In genomic region chr14:77671961-77672360, GRCm38 (mm10) we compare ENCODE assay signal across 18 mouse cellular contexts.
DNase-seq lines count a peak whose midpoint lies in the region; ATAC-seq and TF ChIP-seq lines count a peak whose summit lies in the region.
"Had no signal": no experiment of that assay in that cellular context is flagged by ENCODE, and none has a peak within 500 bp of the region (broad histone marks: within the 10 kb centered on the region; RNA-seq: fewer than 3 reads in every experiment).

No protein-coding gene starts in this region.

- H3K9ac ChIP-seq in heart, embryonic 14.5 days (ENCODE audit: low read length), result peak overlapping the region; percentile 30; the same call in 1 of the 2 replicates
- no peak overlapping the region for H3K9ac ChIP-seq in heart, adult 2 months (ENCODE audit: low read depth, low read length)
- H3K9ac ChIP-seq in kidney, embryonic 14.5 days (ENCODE audit: low read depth, low read length), result no peak overlapping the region
- H3K9ac ChIP-seq: embryonic facial prominence, embryonic 15.5 days; hindbrain, embryonic 14.5 days; intestine, embryonic 15.5 days had no signal

- no peak for TF ChIP-seq POLR2A in heart, adult 2 months (IDR thresholded peaks at IDR 0.05; ENCODE audit: insufficient read depth, low read depth, low read length)

- H3K36me3 ChIP-seq in heart, embryonic 10.5 days, result no peaks in the 10 kb centered on the region
- no peaks in the 10 kb centered on the region for H3K36me3 ChIP-seq in heart, embryonic 14.5 days (ENCODE audit: control insufficient read depth, insufficient read depth, low read length)
- no peaks in the 10 kb centered on the region for H3K36me3 ChIP-seq in heart, adult 2 months (ENCODE audit: control insufficient read depth, insufficient read depth, low read length)
- no peaks in the 10 kb centered on the region for H3K36me3 ChIP-seq in kidney, embryonic 14.5 days (ENCODE audit: control insufficient read depth, insufficient read depth, low read length)
- H3K36me3 ChIP-seq: hindbrain, embryonic 10.5 days; intestine, embryonic 15.5 days had no signal

- TF ChIP-seq EP300 in heart, adult 2 months (IDR thresholded peaks at IDR 0.05; ENCODE audit: insufficient read depth, low read depth, low read length), result no peak

- H3K27ac ChIP-seq in heart, embryonic 10.5 days, result peak overlapping the region; percentile 80
- H3K27ac ChIP-seq in heart, embryonic 14.5 days (replicated peaks in 1 of 2; ENCODE audit: control insufficient read depth in 1 of 2, insufficient read depth in 1 of 2, low read depth in 2 of 2, low read length in 2 of 2), result peak overlapping the region; percentile 56 to 58
- H3K27ac ChIP-seq in heart, adult 2 months, result no peak overlapping the region
- H3K27ac ChIP-seq in kidney, embryonic 14.5 days (ENCODE audit: low read depth, low read length), result no peak overlapping the region
- H3K27ac ChIP-seq: embryonic facial prominence, embryonic 15.5 days; hindbrain, embryonic 10.5 days; hindbrain, embryonic 14.5 days; intestine, embryonic 15.5 days had no signal

- no peak for DNase-seq in heart, embryonic 10.5 days (ENCODE audit: low spot score)
- no peak for DNase-seq in heart, adult 8-10 months (ENCODE audit: low spot score)
- no peak for DNase-seq in heart, adult 2 months
- no peak for DNase-seq in kidney, adult 8-10 months
- DNase-seq: adrenal gland, adult 2 months; adrenal gland, postnatal 25 days; cerebellum, adult 18-20 months; cerebellum, adult 9-11 months; cerebellum, postnatal 36 days; gastrocnemius, postnatal 10 days; kidney, adult 18-20 months had no signal

- intact Hi-C loops in heart, adult 2 months (cut with DNase I), result no loop called here

- H3K9me3 ChIP-seq in heart, embryonic 10.5 days, result no peaks in the 10 kb centered on the region
- H3K9me3 ChIP-seq in heart, embryonic 14.5 days (ENCODE audit: control insufficient read depth, low read length), result no peaks in the 10 kb centered on the region
- H3K9me3 ChIP-seq in kidney, embryonic 14.5 days (ENCODE audit: control insufficient read depth, low read length), result no peaks in the 10 kb centered on the region
- H3K9me3 ChIP-seq: embryonic facial prominence, embryonic 15.5 days; hindbrain, embryonic 10.5 days; intestine, embryonic 15.5 days had no signal

- H3K27me3 ChIP-seq in heart, embryonic 10.5 days (ENCODE audit: insufficient read depth, poor library complexity, severe bottlenecking), result no peaks in the 10 kb centered on the region
- H3K27me3 ChIP-seq in heart, embryonic 14.5 days (ENCODE audit: control insufficient read depth, insufficient read depth, low read length), result no peaks in the 10 kb centered on the region
- no peaks in the 10 kb centered on the region for H3K27me3 ChIP-seq in heart, adult 2 months (ENCODE audit: control insufficient read depth, insufficient read depth, low read length)
- H3K27me3 ChIP-seq in kidney, embryonic 14.5 days (ENCODE audit: control insufficient read depth, insufficient read depth, low read length), result no peaks in the 10 kb centered on the region
- H3K27me3 ChIP-seq: embryonic facial prominence, embryonic 15.5 days; intestine, embryonic 15.5 days had no signal

- WGBS in heart, embryonic 10.5 days, result 21% methylated on average over 11 of the region's 11 CpGs
- WGBS in heart, embryonic 14.5 days, result 26% methylated on average over 11 of the region's 11 CpGs
- WGBS in heart, adult 2 months, result 68% methylated on average over 11 of the region's 11 CpGs
- WGBS in kidney, embryonic 14.5 days, result 74% methylated on average over 11 of the region's 11 CpGs

- peak overlapping the region; percentile 13; the same call in 1 of the 2 replicates for H3K4me2 ChIP-seq in heart, embryonic 14.5 days (ENCODE audit: low read length)
- no peak overlapping the region for H3K4me2 ChIP-seq in kidney, embryonic 14.5 days (replicated peaks; ENCODE audit: low read depth, low read length)
- H3K4me2 ChIP-seq: embryonic facial prominence, embryonic 15.5 days; hindbrain, embryonic 14.5 days; intestine, embryonic 15.5 days had no signal

- ATAC-seq in heart, embryonic 14.5 days (ENCODE audit: insufficient number of reproducible peaks, insufficient read depth, low FRiP score, low read depth), result no peak
- ATAC-seq in kidney, embryonic 14.5 days (ENCODE audit: low FRiP score, low TSS enrichment), result peak; percentile 21; the same call in 1 of the 2 replicates
- ATAC-seq: intestine, embryonic 15.5 days had no signal

- H3K4me1 ChIP-seq in heart, embryonic 10.5 days, result peaks cover 47% of the 10 kb centered on the region
- H3K4me1 ChIP-seq in heart, embryonic 14.5 days (ENCODE audit: control insufficient read depth in 2 of 2, insufficient read depth in 2 of 2, low read length in 2 of 2), result peaks cover 23 to 31% of the 10 kb centered on the region in 2 experiments
- no peaks in the 10 kb centered on the region; the same call in 1 of the 2 replicates for H3K4me1 ChIP-seq in heart, adult 2 months (ENCODE audit: control insufficient read depth, insufficient read depth, low read length)
- 0 out of 2 replicates have a peak, but pooled peaks cover 6% of the 10 kb centered on the region for H3K4me1 ChIP-seq in kidney, embryonic 14.5 days (ENCODE audit: control insufficient read depth, insufficient read depth, low read length)

- no peaks in the 10 kb centered on the region for H3K79me2 ChIP-seq in heart, adult 2 months (replicated peaks; ENCODE audit: control insufficient read depth, insufficient read depth, low read length)

- H3K4me3 ChIP-seq in heart, embryonic 10.5 days, result no peak overlapping the region
- H3K4me3 ChIP-seq in heart, embryonic 14.5 days (ENCODE audit: control insufficient read depth in 1 of 2, insufficient read depth in 1 of 2, low read depth in 1 of 2, low read length in 2 of 2), result no peak overlapping the region
- H3K4me3 ChIP-seq in heart, adult 2 months, result no peak overlapping the region
- no peak overlapping the region for H3K4me3 ChIP-seq in kidney, embryonic 14.5 days (ENCODE audit: low read length)
- H3K4me3 ChIP-seq: embryonic facial prominence, embryonic 15.5 days; erythroblast, embryonic 14.5 days; hindbrain, embryonic 10.5 days; intestine, embryonic 15.5 days had no signal

- TF ChIP-seq CTCF in heart, adult 2 months (IDR thresholded peaks at IDR 0.05), result no peak

Comparison
In these comparisons a context has a peak if more than half of its experiments do, and no peak if none do; other contexts are left out.
1. H3K27ac ChIP-seq: peak in heart, embryonic 10.5 days (single experiment) and heart, embryonic 14.5 days (2 of 2); none in heart, adult 2 months (single experiment) and kidney, embryonic 14.5 days (single experiment).